Mouse (Mus musculus) frontal cortex, postnatal 14 days (tissue): ENCODE measurements around the gene Celf2.

ENCODE experiments used
- DNase-seq, 2 experiments: peaks; one replicate each; pipeline ENCODE4 v3.0.0; 2022; ENCODE audit warnings: low spot score in 2 of 2

Celf2 gene

DNA sequence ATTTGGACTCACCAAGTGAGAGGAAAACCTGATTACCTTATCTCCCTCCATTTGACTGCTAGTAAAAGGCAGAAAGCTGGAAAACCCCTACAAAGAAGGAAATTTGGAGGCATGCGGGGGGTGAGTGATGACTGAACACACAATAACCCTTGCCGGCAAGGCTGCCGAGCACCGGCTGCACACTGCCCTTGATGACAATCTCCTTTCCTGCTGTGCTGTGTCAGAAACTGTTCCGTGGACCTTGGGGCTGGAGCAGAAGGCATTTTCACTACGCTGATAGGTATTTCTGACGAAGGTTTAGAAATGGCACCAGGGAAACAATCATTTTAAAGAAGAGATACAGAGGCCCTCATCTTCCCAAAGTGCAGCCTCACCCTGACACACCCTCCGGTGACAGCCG is 779.4 kb downstream of the Celf2 start:
- no peak for DNase-seq

DNA sequence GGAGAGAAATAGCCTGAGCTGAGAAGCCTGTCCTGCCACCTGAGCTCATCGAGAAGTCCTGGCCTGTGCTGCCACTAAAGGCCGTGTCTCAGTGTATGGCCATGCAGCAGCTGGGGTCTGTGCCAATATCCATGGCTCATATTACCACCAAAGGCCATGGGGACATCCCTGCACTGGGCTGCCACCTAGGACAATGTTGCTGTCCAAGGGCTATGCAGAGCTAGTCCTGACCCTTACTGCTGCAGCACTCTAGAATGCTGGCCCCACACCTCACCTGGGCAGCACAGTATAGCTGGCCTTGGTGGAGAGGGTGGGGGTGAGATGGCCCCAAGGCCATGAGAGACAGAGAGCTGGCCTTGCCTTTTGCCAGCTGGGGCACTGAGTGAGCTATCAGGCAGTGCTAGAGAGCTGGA is 780.5 kb downstream of the Celf2 start:
- DNase-seq, result no peak

DNA sequence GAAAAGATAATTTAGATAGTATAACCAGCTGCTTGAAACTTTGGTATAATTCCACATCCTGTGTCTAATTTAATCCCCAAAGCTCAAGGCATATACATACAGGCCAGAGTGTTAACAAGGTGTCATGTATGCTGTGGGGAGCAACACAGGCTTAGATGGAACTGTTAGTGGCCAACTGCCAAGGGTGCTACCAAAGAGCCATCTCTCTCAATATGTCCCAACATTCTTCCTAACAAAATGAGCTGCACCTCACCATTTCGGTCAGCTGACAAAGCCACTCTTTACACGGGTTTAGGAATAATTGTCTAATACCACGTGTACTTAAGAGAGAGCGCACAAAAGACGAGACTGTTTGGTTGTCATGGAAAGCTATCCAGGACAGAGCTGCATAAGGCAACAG is 782.0 kb downstream of the Celf2 start:
- DNase-seq, result no peak

GRCm38 (mm10) chr2:6726071-6726470 is 783.3 kb downstream of the Celf2 start:
- no peak for DNase-seq

- no peak for DNase-seq
Measured at GRCm38 (mm10) chr2:6723602-6724001, 785.8 kb downstream of the Celf2 start.

GRCm38 (mm10) chr2:6721460-6722401 is 787.6 kb downstream of the Celf2 start:
- DNase-seq, result peak in 1 of 2 experiments; percentile 35

DNA sequence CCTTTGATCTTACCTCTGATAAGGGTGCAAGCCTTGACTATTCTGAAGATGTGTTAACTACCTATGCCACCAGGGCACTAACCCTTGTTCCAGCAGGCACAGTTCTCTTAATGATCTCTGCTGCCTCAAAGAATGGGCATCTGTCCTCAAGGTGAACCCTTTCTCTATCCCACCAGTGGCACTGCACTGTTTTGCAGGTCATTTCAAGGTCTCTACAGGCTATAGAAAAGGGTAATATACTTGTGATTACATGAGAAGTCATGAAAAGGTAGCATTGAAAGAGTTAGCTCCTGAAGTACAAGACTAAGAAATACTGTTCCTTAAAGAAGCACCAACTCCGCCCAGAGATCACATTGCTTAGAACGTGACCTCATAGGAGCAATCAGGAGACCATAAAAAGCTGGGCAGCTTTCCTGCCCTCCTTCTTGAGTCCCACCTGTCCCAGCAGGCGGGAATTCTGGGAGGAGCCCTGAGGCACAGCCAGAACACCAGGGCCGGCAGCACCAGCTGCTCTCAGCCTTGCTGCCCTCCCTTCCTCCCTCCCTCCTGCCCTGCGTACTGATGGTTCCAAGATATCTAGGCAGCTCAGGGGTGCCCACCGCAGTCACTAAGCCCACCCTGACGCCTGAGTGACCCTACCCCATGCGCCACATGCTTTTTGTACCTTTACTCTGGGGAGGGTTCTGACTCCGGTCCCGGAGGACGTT is 788.5 kb downstream of the Celf2 start:
- peak in 1 of 2 experiments; percentile 26 for DNase-seq

GRCm38 (mm10) chr2:6718864-6719263 is 790.5 kb downstream of the Celf2 start:
- no peak for DNase-seq

DNA sequence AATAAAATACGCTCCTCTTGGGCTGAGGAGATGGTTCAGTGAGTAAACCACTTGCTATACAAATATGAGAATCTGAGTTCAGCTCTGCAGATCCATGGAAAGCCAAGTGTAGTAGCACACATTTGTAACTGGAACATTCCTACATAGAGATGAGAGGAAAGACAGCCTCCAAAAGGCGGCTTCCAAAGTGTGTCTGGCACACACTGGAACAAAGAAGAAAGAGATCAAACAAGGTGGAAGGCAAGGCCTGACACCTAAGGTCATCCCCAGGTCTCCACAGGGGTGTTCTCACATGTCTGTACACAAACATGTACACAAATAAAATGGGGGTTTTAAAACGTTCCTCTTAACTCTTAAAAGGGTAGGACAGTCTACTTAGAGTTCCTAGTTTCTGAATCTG is 791.4 kb downstream of the Celf2 start:
- DNase-seq, result no peak

DNA sequence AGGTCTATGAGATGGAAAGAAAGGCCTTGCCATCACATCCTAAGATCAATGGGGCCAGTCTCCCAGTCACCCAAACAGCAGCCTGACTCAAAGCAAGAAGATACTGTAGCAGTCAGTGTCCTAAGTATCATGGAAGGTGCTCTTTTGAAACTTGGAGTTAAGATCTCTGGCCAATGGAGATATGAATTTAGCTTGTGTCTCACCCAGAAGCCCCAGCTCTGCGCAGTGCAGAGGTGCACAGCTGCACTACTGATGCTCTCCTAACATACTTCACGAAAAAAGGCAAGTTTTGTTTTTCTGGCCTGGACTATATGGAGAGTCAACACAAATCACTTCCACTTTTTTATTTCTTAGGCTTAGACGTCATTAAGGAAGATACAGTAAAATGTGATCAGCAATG is 793.8 kb downstream of the Celf2 start:
- DNase-seq, result no peak

DNA sequence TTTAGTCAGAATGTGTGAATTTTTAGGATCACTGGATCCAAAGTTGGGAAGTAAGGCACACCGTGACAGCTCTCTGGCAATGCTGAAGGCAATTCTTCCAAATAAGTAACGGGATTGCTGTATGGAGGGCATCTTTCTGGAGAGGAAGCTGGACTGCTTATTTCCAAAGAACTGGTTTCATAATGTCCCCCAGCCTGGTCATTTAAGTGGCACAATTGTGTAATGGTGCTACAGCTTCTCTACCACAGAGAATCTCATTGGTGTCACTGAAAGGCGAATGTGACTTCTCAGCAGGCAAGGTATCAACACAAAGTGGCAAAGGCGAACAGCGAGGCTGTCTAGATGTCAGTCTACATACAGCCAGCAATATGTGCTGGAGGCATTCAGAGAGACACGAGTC is 795.8 kb downstream of the Celf2 start:
- DNase-seq, result no peak

DNA sequence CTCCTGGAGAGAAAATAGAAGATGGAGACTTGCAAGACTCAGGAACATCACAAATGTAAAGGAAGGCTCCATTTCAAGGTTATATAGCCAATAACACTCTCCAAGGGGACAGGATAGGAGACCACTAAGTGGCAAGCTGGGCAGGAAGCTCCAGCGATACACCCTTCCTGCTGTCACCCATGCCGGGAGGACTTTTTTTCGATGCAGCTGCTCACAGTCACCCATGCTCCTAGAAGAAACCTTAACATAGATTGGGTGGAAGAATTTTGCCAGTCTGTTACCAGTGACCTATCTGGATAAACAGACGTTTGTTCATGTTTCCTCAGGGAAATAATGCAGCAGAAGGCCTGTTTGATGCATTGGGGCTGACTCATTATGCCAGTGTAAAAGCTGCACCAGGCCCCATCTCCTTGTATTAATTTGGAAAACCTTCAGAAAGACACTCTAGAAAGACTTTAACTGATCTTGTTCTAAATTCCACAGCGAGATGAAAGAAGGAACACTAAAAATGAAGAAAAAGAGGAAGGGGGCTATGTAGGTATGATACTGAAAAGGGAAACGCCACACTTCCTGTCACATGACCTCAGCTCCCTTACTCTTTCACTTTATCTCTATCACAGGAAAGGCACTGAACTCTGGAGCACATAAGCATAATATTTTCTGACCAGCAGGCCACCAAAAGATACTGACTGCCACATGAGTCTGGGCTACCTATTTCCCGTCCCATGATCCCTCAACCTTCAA is 798.5 kb downstream of the Celf2 start:
- no peak for DNase-seq

GRCm38 (mm10) chr2:6707959-6708519 is 801.3 kb downstream of the Celf2 start:
- no peak for DNase-seq

DNA sequence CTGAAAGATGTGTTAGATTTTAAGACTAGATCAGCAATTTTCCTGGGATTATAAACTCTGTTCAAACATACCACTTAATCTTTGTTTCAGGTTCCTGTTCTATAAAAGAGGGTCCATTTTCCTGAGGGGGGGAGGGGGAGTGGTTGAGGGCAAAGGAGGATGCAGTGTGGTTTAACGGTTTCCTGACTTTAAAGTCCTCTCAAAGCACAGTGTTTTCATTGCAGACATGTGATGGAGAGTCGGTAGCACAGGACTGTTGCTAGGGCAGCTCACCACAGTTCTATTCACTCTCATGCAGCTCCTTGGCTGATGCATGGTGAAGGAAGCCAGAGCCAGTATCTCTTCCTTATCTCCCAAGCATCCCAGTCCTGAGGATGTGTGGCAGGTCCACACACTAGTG is 802.1 kb downstream of the Celf2 start:
- DNase-seq, result no peak

- no peak for DNase-seq
Measured at GRCm38 (mm10) chr2:6705929-6706739, 803.2 kb downstream of the Celf2 start.

GRCm38 (mm10) chr2:6705475-6705874 is 803.9 kb downstream of the Celf2 start:
- DNase-seq, result no peak

- DNase-seq, result no peak
Measured at GRCm38 (mm10) chr2:6704804-6705203, 804.6 kb downstream of the Celf2 start.

DNA sequence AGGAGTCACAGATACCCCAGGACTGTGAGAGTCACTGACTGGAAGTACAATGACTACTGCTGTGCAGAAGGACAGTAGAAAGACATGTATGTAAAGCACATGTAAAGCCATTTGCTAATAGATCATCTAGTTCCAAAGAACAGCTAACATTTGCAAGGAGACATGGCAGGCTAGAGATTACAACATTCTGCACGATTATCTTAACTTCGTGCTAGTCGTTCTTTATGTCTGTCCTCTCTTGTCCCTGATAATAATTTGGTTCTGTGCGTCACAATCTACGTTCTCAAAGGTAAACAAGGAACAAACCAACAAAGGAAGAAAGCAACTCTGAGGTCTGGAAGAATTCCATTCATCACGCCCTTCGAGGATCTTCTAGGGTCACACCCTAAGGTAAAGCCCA is 805.0 kb downstream of the Celf2 start:
- no peak for DNase-seq

GRCm38 (mm10) chr2:6696326-6696725 is 813.0 kb downstream of the Celf2 start:
- no peak for DNase-seq

GRCm38 (mm10) chr2:6695353-6695951 is 813.9 kb downstream of the Celf2 start:
- DNase-seq, result no peak

DNA sequence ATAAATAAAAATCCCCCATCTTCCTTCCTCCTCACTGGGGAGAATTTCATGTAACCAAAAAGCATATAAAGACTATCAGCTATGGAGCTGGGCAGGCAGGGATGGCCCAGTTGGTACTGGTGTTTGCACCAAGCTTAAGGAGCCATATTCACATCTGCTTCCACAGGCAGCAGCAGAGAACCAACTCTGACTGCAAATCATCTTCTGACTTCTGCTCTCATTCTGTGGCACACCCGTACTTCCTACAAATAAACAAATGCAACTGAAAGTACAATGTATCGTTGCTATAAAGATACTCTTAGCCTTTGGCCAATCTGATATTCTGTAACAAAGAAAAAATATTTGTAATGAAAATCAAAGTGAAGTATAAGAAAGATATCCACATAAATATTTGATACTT is 819.7 kb downstream of the Celf2 start:
- DNase-seq, result no peak
